16 mouse cellular contexts compared by ENCODE assay signal in the genomic region with DNA sequence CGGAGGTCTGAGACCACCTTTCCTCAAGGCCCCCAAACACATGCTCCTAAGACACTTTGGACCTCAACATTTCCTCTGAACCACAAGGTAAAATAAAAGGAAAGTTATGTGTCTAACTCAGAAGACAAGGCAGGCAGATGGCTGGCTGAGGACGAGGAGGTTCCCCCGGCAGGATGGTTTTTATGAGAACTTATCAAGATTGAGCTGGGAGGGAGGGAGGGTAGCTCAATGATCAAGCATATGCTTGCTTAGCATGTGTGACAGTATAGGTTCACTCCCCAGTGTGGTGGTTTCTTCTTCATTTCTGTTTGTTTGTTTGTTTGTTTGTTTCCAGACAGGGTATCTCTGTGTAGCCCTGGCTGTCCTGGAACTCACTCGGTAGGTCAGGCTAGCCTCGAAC.
"Had no signal": no experiment of that assay in that cellular context is flagged by ENCODE, and none has a peak within 500 bp of the region (broad histone marks: within the 10 kb centered on the region; RNA-seq: fewer than 3 reads in every experiment).

No protein-coding gene starts in this region.

- H3K9me3 ChIP-seq: neural tube, embryonic 13.5 days; neural tube, embryonic 15.5 days; stomach, embryonic 15.5 days had no signal

- H3K4me3 ChIP-seq: neural tube, embryonic 13.5 days; neural tube, embryonic 15.5 days; stomach, embryonic 15.5 days had no signal

- DNase-seq: retina, postnatal 1 day; right cerebral cortex, adult 18-20 months; right cerebral cortex, postnatal 14 days; right cerebral cortex, postnatal 25 days; right cerebral cortex, postnatal 4 days; spleen, adult 18-20 months; thymus, adult 18-20 months; thymus, adult 2 months; thymus, postnatal 14 days; thymus, postnatal 25 days; thymus, postnatal 36 days; thymus, postnatal 4 days had no signal

- H3K27ac ChIP-seq: neural tube, embryonic 13.5 days; neural tube, embryonic 15.5 days; stomach, embryonic 15.5 days; stomach, postnatal 0 days had no signal

- H3K27me3 ChIP-seq: neural tube, embryonic 13.5 days; neural tube, embryonic 15.5 days; stomach, embryonic 15.5 days had no signal

- H3K36me3 ChIP-seq: neural tube, embryonic 13.5 days; neural tube, embryonic 15.5 days; stomach, embryonic 15.5 days had no signal

- H3K9ac ChIP-seq: neural tube, embryonic 13.5 days; neural tube, embryonic 15.5 days; stomach, embryonic 15.5 days had no signal

- H3K4me2 ChIP-seq: neural tube, embryonic 13.5 days; neural tube, embryonic 15.5 days; stomach, embryonic 15.5 days had no signal
